Mouse (Mus musculus): ENCODE measurements around the gene Strc. TPM values are rescaled to one million over a fixed set of nuclear protein-coding genes. Genes with fewer than 3 reads are reported as not detected.
"Not testable (repeated sequence)": the region's sequence is repeated elsewhere in the genome, so short reads cannot be mapped to it uniquely, and the experiment has no call there.

The Strc gene
- polyA plus RNA-seq (2016; fragmentation: Nextera tagmentation; extraction: Ambion mirVana): not detected in 2 replicates

DNA sequence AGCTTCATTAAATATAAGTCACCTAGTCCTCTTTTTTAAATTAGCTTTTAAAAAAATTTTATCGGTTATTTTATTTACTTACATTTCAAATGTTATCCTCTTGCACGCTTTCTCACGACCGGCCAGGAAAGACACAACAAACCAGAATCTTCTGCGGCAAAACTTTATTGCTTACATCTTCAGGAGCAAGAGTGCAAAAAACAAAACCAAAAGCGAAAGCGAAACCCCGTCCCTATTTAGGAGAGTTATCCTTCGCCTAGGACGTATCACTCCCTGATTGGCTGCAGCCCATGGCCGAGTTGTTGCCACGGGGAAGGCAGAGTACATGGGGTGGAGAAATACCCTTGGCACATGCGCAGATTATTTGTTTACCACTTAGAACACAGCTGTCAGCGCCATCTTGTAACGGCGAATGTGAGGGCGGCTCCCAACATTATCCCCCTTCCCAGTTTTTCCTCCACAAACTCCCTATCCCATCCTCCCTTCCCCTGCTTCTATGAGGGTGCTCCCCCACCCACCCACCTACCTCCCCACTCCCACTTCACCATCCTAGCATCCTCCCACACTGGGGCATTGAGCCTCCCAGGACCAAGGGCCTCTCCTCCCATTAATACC is at the start of gene Strc:
Gene Strc, minus strand, starts transcription at position 208 of the 615 bp plus-strand sequence.
- WGBS: 95% methylated on average over 17 of the region's 17 CpGs
- H3K9me3 ChIP-seq; H3K27me3 ChIP-seq (ENCODE audit: poor library complexity, severe bottlenecking); H3K36me3 ChIP-seq (replicated peaks); H3K27ac ChIP-seq; DNase-seq (ENCODE audit: extremely low spot score, low spot score); H3K4me1 ChIP-seq; H3K4me3 ChIP-seq: not testable (repeated sequence)

DNA sequence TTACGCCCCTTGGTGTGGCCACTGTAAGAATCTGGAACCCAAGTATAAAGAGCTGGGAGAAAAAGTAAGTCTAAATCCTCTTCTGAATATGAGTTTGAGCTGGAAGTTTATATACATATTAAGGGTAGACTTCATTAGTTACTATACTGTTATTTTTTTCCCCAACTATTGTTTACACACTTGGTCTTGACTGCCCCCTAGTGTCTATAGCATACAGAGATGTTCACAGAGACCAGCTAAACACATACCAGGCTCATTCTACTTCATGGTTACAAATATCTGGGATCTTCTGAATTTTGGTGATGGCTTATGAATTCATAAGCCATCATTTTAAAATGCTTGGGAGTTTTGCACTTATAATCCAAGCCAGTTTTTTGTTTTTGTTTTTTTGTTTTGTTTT is 47.9 kb upstream of the Strc start:
- no peak overlapping the region for H3K27ac ChIP-seq
- WGBS: 95% methylated on average over 1 of the region's 1 CpGs
- H3K36me3 ChIP-seq (replicated peaks): peaks cover 99% of the 10 kb centered on the region
- H3K4me1 ChIP-seq: no peaks in the 10 kb centered on the region
- no peak for DNase-seq (ENCODE audit: extremely low spot score, low spot score)
- H3K27me3 ChIP-seq (ENCODE audit: poor library complexity, severe bottlenecking): no peaks in the 10 kb centered on the region
- H3K4me3 ChIP-seq: no peak overlapping the region
- no peaks in the 10 kb centered on the region for H3K9me3 ChIP-seq

DNA sequence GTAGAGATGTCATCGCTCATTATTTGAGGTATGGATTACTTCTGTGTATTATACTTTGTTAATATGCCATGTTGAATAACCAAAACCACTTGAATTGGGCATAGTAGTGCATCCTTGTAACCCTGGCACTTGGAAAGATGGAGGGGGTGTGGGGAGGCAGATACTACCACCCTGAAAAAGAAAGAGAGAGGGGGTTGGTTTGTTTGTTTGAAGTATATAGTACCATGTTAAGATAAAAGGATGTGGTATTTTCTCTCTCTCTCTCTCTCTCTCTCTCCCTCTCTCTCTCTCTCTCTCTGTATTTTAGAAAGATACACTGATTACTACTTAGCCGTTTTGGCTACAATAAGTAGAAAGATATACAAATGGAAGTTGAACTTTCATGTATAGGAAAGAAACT is 38.9 kb upstream of the Strc start:
- Histone ChIP-seq H3K27ac (no peak overlapping the region), H3K36me3 (replicated peaks) (peaks cover 99% of the 10 kb centered on the region), H3K27me3 (ENCODE audit: poor library complexity, severe bottlenecking) (no peaks in the 10 kb centered on the region), H3K4me3 (no peak overlapping the region), H3K9me3 (no peaks in the 10 kb centered on the region), H3K4me1 (no peaks in the 10 kb centered on the region)
- no peak for DNase-seq (ENCODE audit: extremely low spot score, low spot score)
- 95% methylated on average over 2 of the region's 2 CpGs for whole genome bisulfite sequencing

DNA sequence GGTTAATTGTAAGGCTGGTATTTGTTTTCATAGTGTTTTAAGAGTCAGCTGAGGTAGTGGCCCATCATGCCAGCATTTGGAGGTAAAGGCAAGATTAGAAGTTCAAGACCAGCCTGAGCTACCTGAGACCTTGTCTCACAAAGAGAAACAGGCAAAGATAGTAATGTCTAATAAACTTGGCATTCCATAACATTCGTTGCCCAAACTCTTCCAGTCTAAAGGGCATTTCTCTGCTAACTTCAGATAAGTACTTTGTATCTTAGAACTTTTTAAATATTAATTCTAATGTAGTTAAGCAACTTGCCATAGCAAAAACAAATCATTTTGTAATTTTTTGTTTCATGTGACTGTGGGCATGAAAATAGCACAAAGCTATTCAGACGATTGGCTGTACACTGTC is 36.2 kb upstream of the Strc start:
- H3K4me3 ChIP-seq: no peak overlapping the region
- no peaks in the 10 kb centered on the region for H3K27me3 ChIP-seq (ENCODE audit: poor library complexity, severe bottlenecking)
- DNase-seq (ENCODE audit: extremely low spot score, low spot score): no peak
- H3K27ac ChIP-seq: no peak overlapping the region
- H3K4me1 ChIP-seq: no peaks in the 10 kb centered on the region
- H3K9me3 ChIP-seq: no peaks in the 10 kb centered on the region
- WGBS: 91% methylated on average over 2 of the region's 2 CpGs
- H3K36me3 ChIP-seq (replicated peaks): peaks cover 97% of the 10 kb centered on the region

DNA sequence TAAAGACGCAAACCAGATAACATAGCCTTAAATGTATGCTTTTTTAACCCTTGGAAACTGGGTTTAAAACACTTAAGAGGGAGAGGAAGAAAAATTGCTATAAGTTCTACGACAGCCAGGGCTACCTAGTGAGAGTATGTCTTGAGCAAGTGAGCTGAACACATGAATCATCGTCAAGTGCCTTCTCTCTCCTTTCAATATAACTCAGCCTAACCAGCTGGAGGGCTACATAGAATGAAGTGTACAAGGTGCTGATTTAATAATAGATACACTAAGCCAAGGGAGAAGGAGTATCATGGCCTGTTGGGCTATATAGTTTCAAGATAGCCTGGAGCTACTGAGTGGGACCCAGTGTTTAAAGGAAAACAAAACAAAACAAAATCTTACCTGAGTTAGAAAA is 31.5 kb upstream of the Strc start:
- H3K36me3 ChIP-seq (replicated peaks): peaks cover 81% of the 10 kb centered on the region
- H3K27ac ChIP-seq: no peak overlapping the region
- no peaks in the 10 kb centered on the region for H3K27me3 ChIP-seq (ENCODE audit: poor library complexity, severe bottlenecking)
- H3K9me3 ChIP-seq: no peaks in the 10 kb centered on the region
- 92% methylated on average over 3 of the region's 3 CpGs for WGBS
- no peak overlapping the region for H3K4me3 ChIP-seq
- DNase-seq (ENCODE audit: extremely low spot score, low spot score): no peak
- H3K4me1 ChIP-seq: peaks cover 24% of the 10 kb centered on the region

DNA sequence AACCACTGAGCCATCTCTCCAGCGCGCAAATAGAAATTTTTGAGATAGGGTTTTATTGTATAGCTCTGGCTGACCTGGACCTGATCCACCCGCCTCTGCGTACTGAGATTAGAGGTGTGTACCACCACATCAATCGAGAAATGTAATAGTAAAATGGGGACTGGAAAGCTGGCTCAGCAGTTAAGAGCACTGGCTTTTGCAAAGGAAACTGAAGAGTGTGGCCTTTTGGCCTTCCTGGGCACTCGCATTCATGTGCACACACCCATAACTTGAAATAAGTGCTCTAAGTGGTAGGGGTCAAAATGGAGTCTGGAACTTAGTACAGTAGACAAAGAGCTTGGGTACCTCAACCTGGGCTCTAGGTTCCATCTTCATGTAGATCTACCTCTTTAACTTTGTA is 29.4 kb upstream of the Strc start:
- 94% methylated on average over 6 of the region's 6 CpGs for whole genome bisulfite sequencing
- no peak overlapping the region for H3K27ac ChIP-seq
- H3K9me3 ChIP-seq: no peaks in the 10 kb centered on the region
- peaks cover 60% of the 10 kb centered on the region for H3K36me3 ChIP-seq (replicated peaks)
- peak overlapping the region; percentile 79; the same call in 1 of the 2 replicates for H3K4me3 ChIP-seq
- peaks cover 36% of the 10 kb centered on the region for H3K4me1 ChIP-seq
- no peak for DNase-seq (ENCODE audit: extremely low spot score, low spot score)
- H3K27me3 ChIP-seq (ENCODE audit: poor library complexity, severe bottlenecking): no peaks in the 10 kb centered on the region

DNA sequence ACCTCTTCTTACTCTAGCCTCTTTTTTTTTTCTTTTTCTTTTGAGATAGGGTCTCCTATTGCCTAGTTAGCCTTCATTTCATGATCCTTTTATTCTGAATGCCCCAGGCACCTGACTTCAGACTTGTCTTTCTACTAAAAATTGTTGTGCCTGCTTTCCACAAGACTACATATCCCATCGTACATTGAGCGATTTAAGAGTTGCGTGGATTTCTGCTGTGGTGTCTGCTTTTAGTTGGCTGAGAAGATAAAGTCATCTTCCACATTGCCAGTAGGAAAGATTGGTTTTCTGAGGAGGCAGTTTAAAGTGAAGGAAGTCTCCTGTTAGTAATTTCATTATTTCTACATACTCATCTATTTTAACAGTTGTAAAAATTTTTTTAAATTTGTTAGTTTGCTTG is 28.6 kb upstream of the Strc start:
- DNase-seq (ENCODE audit: extremely low spot score, low spot score): no peak
- WGBS: 93% methylated on average over 3 of the region's 3 CpGs

DNA sequence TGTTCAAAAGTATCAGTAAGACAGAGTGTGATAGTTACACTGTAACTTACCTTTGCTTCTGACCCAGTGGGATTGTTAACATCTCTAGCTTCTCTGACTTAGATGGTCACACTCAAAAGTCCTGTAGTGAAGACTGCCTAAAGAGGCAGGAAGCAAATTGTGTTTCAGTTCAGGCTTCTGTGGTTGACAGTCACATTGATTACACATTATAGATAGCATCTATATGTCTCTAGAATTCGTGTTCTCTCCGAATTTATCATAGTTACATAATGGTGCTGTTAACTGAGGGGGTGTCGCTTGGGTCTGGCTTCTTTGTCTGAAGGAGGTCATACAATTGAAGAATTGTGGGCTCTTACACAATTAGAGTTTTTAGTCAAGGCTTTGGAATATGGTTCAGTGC is 28.1 kb upstream of the Strc start:
- Histone ChIP-seq H3K9me3 (no peaks in the 10 kb centered on the region), H3K4me3 (peak overlapping the region; percentile 79), H3K27ac (no peak overlapping the region), H3K36me3 (replicated peaks) (peaks cover 48% of the 10 kb centered on the region), H3K27me3 (ENCODE audit: poor library complexity, severe bottlenecking) (no peaks in the 10 kb centered on the region), H3K4me1 (peaks cover 36% of the 10 kb centered on the region)
- WGBS: 76% methylated on average over 3 of the region's 3 CpGs
- DNase-seq (ENCODE audit: extremely low spot score, low spot score): no peak

More for the DNA sequence above, 28.6 kb upstream of the Strc start:
- H3K36me3 ChIP-seq (replicated peaks): peaks cover 52% of the 10 kb centered on the region
- H3K27me3 ChIP-seq (ENCODE audit: poor library complexity, severe bottlenecking): no peaks in the 10 kb centered on the region
- H3K4me3 ChIP-seq: peak overlapping the region; percentile 79
- H3K9me3 ChIP-seq: no peaks in the 10 kb centered on the region
- peaks cover 36% of the 10 kb centered on the region for H3K4me1 ChIP-seq
- no peak overlapping the region for H3K27ac ChIP-seq

DNA sequence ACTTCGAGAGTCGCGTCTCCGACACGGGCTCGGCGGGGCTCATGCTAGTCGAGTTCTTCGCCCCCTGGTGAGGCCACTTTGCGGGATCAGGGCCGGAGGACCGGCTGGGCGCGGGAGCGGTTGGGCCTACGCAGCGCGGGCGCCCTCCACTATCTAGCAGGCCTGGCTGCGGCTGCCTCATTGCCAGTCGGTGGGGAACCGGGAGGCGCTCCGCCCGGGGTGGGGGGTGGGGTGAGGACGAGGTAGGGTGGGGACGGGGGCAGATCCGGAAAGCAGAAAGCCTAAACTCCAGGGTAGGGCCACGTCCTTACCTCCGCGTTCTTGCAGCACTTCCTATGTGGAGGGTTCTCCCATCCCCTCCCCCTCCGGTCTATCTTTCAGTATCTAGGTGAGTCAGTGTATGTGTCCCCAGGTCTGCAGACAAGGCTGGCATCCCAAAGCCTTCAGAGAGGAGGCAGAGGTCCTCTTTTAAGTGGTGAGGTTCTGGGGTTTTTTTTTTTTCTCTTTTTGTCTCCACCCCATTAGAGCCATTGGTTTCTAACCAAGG is 27.2 kb upstream of the Strc start:
- H3K4me3 ChIP-seq: peak overlapping the region; percentile 79

DNA sequence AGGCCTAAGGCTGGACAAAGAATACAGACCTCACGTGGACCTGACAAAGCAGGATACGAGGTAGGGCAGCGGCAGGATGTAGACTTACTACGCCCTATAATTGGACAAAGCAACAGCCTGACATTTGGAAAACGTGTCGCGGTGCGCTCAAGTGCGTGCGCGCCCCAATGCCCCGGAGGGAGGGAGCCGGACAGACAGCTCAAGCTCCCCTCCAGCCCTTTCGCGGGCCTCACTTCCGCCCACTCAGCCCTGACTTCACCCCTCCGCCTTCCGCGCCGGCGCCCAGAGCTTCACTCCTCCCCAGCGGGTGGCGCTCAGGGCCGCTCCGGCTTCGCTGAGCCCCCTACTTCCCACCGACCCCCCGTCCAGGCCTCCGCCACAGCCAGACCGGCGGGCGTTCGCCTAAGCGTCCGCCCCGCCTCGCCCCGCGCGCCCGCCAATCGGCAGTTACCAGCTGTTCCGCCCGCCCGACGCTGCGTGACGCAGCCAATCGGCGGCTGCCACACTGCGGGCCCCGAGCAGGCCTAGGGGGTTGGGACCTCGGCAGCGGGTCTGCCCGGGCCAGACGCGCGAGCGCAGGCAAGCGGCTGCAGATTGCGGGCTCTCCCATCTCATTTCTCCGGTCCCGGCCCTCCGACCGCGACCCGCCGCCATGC is 26.5 kb upstream of the Strc start, which contains the start of the genes Pdia3 and Catsper2:
Gene Pdia3, plus strand, starts transcription at position 389 of the 656 bp plus-strand sequence.
Gene Catsper2, minus strand, starts transcription at position 406 of the 656 bp plus-strand sequence.
- Histone ChIP-seq H3K4me1 (peaks cover 36% of the 10 kb centered on the region), H3K27me3 (ENCODE audit: poor library complexity, severe bottlenecking) (no peaks in the 10 kb centered on the region), H3K36me3 (replicated peaks) (peaks cover 34% of the 10 kb centered on the region), H3K27ac (peak within 1 kb of the TSS; percentile 97), H3K9me3 (no peaks in the 10 kb centered on the region), H3K4me3 (peak within 1 kb of the TSS; percentile 79)
- WGBS: under 1% methylated on average over 67 of the region's 68 CpGs
- peak; percentile 97 for DNase-seq (ENCODE audit: extremely low spot score, low spot score)

More for the DNA sequence above, 27.2 kb upstream of the Strc start:
- peaks cover 36% of the 10 kb centered on the region for H3K4me1 ChIP-seq
- peak overlapping the region; percentile 97 for H3K27ac ChIP-seq
- under 1% methylated on average over 32 of the region's 32 CpGs for WGBS
- no peaks in the 10 kb centered on the region for H3K27me3 ChIP-seq (ENCODE audit: poor library complexity, severe bottlenecking)
- H3K36me3 ChIP-seq (replicated peaks): peaks cover 41% of the 10 kb centered on the region
- DNase-seq (ENCODE audit: extremely low spot score, low spot score): no peak
- H3K9me3 ChIP-seq: no peaks in the 10 kb centered on the region

DNA sequence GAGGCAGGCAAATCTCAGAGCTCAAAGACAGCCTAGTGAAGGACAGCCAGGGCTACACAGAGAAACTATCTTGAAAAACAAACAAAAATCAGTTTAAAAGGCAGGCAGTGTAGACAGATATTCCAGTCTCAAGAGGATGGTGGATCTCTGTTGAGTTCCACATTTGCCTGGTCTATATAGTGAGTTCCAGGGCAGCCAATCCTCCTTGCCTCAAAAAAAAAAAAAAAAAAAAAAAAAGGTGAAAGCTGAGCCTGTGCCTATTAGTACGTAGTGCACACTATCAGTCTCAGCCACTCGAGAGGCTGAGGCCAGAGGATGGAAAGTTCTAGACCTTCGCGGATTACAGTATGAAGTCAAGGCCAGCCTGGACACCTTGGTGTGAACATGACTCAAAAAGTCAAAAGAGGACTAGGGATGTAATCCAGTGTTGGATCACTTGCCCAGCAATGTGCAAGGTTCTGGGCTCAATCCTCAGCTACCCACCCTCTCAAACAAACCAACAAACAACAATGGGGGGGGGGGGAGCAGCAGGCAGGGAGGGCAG is 25.9 kb upstream of the Strc start:
- 15% methylated on average over 4 of the region's 4 CpGs for WGBS
- peak overlapping the region; percentile 97 for H3K27ac ChIP-seq
- no peaks in the 10 kb centered on the region for H3K9me3 ChIP-seq
- H3K4me1 ChIP-seq: peaks cover 36% of the 10 kb centered on the region
- no peak for DNase-seq (ENCODE audit: extremely low spot score, low spot score)
- H3K27me3 ChIP-seq (ENCODE audit: poor library complexity, severe bottlenecking): no peaks in the 10 kb centered on the region
- H3K4me3 ChIP-seq: peak overlapping the region; percentile 79
- peaks cover 28% of the 10 kb centered on the region for H3K36me3 ChIP-seq (replicated peaks)

DNA sequence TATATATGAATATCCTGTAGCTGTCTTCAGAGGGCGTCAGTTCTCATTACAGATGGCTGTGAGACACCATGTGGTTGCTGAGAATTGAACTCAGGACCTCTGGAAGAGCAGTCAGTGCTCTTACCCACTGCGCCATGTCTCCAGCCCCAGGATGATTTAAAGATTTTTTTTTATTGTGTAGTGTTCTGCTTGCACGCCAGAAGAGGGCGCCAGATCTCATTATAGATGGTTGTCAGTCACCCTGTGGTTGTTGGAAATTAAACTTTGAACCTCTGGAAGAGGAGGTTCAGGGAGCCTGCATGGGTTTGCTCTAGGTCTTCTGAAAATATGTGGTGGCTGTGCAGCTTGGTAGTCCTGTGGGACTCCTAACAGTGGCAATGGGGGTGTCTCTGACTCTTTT is 21.2 kb upstream of the Strc start:
- peak; percentile 29 for DNase-seq (ENCODE audit: extremely low spot score, low spot score)
- Histone ChIP-seq H3K9me3 (no peaks in the 10 kb centered on the region), H3K4me1 (peaks cover 9% of the 10 kb centered on the region), H3K36me3 (replicated peaks) (no peaks in the 10 kb centered on the region), H3K4me3 (no peak overlapping the region), H3K27me3 (ENCODE audit: poor library complexity, severe bottlenecking) (no peaks in the 10 kb centered on the region), H3K27ac (no peak overlapping the region)
- 29% methylated on average over 4 of the region's 4 CpGs for WGBS

DNA sequence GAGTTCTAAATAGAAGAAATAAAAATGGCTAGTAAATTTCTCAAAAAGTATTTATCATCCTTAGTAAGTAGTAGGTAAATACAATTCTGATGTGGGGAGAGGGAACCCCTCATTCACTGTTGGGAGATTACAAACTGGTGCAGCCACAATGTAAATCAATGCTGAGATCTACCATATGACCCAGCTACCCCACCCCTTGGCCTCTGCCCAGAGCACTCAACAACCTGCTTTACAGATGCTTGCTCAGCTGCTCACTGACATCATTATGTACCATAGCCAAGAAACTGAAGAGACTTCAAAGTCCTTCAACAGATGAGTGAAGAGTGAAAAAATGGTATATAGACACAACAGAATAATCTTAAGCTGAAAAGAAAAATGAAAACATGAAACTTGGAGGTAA is 16.3 kb upstream of the Strc start:
- Histone ChIP-seq H3K4me3 (no peak overlapping the region), H3K27ac (no peak overlapping the region), H3K36me3 (replicated peaks) (no peaks in the 10 kb centered on the region), H3K9me3 (no peaks in the 10 kb centered on the region), H3K27me3 (ENCODE audit: poor library complexity, severe bottlenecking) (no peaks in the 10 kb centered on the region), H3K4me1 (no peaks in the 10 kb centered on the region)
- no peak for DNase-seq (ENCODE audit: extremely low spot score, low spot score)
